Mouse (Mus musculus) CH12.LX (cell line): ENCODE results near the gene Ash1l.

Experiments
- ETS1 ChIP-seq: conservative IDR thresholded peaks from 2 replicates; pipeline ENCODE4 v1.6.1; 2012; ENCODE audit warnings: low read depth, mild to moderate bottlenecking, inconsistent platforms, low read length, improper control_type of control experiment, moderate library complexity
- HCFC1 ChIP-seq: IDR thresholded peaks from 2 replicates; pipeline ENCODE4 v1.6.1; 2012; ENCODE audit warnings: low read depth, mild to moderate bottlenecking, inconsistent platforms, low read length, improper control_type of control experiment
- MAFK ChIP-seq: IDR thresholded peaks from 2 replicates; pipeline ENCODE4 v1.6.1; 2011; ENCODE audit warnings: low read length, improper control_type of control experiment; ENCODE audit not compliant: insufficient replicate concordance

- TF ChIP-seq MAFK (no peak), ETS1 (no peak), HCFC1 (no peak)
Measured at GRCm38 (mm10) chr3:88912585-88912984, 37.8 kb upstream of the Ash1l start.
